Mouse (Mus musculus): ENCODE results near the gene Pald1.

Gene Pald1

DNA sequence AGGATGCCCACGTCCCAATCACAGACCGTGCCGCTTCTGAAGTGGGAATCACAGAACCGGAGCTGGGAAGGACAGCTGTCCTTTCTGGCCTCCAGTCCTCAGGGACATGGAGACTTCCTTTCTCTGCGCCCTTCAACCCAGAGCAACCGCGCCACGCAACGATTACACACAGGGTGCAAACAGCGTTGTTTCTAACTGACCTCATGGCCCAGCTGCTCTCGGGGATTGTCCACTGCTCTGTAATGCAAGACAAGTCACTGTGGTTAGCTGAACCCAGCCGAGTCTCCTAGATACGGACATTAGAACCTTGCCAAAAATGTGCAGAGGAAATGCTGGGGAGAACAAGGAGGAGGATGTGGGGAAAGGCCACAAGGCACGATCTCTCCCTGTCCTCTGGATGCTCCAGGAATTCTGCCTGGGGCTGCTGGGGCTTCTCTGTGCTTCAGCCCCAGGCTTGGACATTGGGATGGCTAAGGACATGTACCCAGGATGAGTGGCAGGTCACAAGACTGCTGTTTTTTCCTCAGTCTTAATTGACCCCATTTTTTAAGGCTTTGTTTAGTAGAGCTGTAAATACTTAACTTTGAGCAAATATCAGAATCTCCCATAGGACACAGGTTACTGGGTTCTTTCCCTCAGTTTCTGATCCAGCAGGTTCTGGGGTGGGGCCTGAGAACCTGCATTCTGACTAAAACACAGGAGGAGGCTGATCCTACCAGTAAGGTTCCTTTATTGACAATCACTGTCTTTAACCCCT, 105.2 kb downstream of the Pald1 start:
- no peak for DNase-seq (ENCODE audit: low spot score)

DNA sequence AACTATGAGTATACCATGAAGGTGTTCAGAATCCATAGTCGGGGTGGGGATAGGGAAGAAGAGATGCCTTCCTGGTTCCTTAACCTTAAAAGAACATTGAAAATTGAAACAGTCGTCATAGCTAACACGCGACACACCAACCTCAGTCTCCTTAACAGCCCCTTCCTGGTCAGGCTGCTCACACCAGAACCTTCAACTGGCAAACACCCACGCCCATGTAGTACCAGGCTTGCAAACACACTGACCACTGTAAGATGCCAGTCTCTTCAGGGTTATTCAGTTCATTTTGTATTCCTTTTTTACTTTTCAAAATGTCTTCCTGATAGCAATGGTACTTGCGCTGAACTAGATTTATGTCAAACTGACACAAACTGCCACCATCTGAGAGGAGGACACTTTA, 106.3 kb downstream of the Pald1 start:
- no peak for DNase-seq (ENCODE audit: low spot score)

DNA sequence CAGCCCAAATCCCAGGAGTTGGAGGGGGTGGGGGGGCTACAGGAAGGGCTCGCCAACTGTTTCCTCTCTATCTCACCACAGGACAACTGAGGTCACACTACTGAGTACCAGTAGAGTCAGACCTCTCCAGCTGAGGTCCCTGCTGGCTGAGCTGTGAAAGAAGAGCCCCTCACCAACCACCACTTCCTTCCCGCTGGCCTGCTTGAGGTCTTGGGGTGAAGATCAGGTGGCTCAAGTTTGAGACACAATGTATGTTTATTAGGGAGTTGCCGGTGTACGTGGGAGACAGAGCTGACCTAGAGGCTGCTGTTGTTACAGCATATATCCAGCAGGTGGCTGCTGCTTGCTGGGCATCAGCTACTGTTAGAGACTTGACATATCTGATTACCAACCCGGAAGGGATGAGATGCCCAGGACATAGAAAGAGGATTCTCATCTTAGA, 107.6 kb downstream of the Pald1 start:
- no peak for DNase-seq (ENCODE audit: low spot score)

DNA sequence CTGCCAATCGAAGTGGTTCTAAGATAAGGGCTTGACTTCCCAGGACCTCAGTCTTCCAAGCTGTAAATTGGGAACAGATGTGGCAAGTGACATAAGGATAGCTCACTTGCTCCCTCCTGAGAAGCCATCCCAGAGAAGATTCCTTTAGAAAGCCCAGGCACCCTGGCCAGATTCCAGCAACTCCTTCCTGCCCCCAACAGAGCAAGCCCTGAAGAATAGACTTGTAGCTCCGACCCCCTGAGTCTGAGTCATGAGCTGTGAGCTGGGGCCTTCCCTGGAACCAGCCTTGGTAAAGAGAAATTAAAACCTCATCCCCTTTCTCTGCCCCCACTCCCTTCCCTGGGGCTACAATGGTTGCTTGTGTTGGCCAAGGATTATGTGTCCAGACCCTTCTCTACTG, 108.8 kb downstream of the Pald1 start:
- DNase-seq (ENCODE audit: low spot score), result no peak

DNA sequence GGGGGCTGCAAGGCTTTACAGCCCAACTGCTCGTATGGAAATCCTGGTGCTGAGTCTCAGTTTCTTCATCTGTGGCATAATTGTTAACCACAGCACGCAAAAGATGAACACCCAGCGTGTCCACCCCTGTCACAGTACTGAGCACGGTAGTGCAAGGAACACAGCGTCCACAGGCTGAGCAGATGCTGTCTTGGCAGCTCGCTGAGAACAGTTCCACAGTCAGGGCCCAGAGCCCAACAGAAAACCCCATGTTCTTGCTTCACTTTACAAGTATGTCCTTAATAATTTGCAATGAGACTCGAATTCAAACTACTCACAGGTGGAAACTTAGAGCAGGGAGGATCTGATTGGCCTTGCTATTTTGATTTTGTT, 109.5 kb downstream of the Pald1 start:
- DNase-seq (ENCODE audit: low spot score), result no peak

DNA sequence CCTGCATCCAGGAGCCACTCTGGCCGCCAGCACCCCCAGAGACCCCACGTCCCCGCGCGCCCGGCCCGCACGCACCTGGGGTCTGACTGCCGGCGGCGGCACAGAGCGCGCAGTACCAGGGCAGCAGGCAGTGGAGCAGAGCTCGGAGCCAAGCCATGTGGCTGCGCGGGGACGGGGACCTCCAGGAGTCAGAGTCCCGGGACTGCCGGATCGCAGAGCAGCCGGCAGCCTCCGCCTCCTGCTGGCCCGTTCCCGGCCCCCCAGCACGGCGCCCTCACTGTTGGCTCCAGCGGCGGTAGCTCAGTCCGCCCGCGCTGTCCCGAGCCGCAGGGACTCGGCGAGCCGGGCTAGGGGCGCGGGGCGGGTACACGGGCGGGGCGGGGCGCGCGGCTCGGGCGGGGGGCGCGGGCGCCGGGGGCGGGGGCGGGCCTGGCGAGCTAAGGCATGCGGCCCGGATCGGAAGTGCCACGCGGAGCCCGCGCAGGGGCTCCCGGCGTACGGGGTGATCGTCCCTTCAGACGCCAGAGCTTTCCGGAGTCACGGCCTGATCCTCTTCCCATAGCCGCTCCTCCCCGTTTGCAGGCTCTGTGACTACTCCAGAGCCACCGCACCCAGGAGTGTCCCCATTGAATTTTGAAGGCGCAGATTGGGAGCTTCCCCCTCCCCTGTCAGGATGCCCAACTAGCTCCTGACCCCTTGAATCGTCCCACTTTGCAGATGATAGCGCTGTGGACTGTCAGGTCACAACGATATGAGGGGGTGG, 110.1 kb downstream of the Pald1 start, which contains the start of gene Adamts14:
Adamts14 (minus strand) TSS at position 358 of the 763 bp plus-strand sequence.
- DNase-seq (ENCODE audit: low spot score), result no peak

DNA sequence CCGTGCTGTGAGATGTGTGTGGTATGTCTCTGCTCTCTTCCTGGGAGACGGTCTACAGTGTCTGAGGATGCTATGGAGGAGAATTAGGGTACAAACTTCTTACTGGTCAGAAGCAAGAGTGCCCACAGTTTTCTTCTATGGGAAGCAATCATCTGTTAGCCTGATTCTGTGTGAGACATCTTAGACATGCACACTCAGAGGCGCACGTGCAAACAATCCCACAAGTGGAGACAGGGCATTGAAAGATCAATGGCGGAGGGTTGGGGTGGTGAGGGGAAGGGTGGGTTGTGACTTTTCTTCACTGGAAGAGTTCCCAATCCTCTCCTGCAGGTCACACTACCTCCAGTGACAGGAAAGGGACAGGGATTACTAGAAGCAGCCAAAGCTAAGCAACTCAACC, 110.7 kb downstream of the Pald1 start:
- no peak for DNase-seq (ENCODE audit: low spot score)

DNA sequence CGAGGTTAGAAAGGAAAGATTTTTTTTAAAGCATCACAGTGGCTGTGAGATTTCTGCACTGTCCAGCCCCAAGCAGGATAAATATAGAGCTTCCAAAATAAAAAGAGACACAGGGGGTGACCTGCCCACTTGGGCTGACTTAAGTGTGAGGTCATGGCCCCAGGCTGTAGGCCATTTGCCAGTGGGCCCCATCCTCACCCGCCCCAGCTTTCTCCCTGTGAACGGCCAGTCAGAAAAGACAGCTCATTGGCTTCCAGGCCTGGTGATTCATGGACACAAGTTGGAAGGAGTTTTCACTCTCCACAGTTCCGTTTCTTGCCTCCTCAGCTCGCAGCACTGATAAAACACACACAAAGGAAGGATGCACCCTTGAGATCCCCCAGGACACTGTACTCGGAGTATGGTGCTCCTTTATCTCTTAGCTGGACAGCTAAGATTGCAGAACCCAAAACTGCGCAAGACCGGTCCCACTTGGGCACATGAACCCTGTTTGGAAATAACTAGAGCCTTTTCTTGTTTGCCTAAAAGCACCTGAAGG, 111.2 kb downstream of the Pald1 start:
- no peak for DNase-seq (ENCODE audit: low spot score)

All from left cerebral cortex, adult 11 months (tissue).